12 mouse cellular contexts compared by ENCODE assay signal in genomic region chr17:80886211-80886701, GRCm38 (mm10). TPM values are rescaled to one million over a fixed set of nuclear protein-coding genes. Genes with fewer than 3 reads are reported as not detected.
DNase-seq lines count a peak whose midpoint lies in the region; ATAC-seq and TF ChIP-seq lines count a peak whose summit lies in the region.
"Had no signal": no experiment of that assay in that cellular context is flagged by ENCODE, and none has a peak within 500 bp of the region (broad histone marks: within the 10 kb centered on the region; RNA-seq: fewer than 3 reads in every experiment).

No protein-coding gene starts in this region.

- TF ChIP-seq CTCF in forebrain, postnatal 0 days (IDR thresholded peaks at IDR 0.05; ENCODE audit: low read depth) = no peak

- H3K27ac ChIP-seq in forebrain, embryonic 10.5 days = peak overlapping the region; percentile 76
- no peak overlapping the region for H3K27ac ChIP-seq in forebrain, postnatal 0 days (ENCODE audit: low read depth, low read length)
- H3K27ac ChIP-seq in lung, embryonic 16.5 days (ENCODE audit: low read length) = peak overlapping the region; percentile 68
- H3K27ac ChIP-seq in embryonic facial prominence, embryonic 14.5 days (replicated peaks; ENCODE audit: low read depth, low read length) = peak overlapping the region; percentile 57
- peak overlapping the region; percentile 83 for H3K27ac ChIP-seq in midbrain, embryonic 13.5 days
- H3K27ac ChIP-seq: layer of hippocampus, adult 2 months had no signal

- 86% methylated on average over 3 of the region's 3 CpGs for WGBS in forebrain, embryonic 10.5 days
- 72% methylated on average over 3 of the region's 3 CpGs for WGBS in forebrain, postnatal 0 days
- WGBS in lung, embryonic 16.5 days = 38% methylated on average over 3 of the region's 3 CpGs
- 35% methylated on average over 3 of the region's 3 CpGs for WGBS in embryonic facial prominence, embryonic 14.5 days
- whole genome bisulfite sequencing in midbrain, embryonic 13.5 days = 83% methylated on average over 3 of the region's 3 CpGs

- peaks cover 29% of the 10 kb centered on the region for H3K4me1 ChIP-seq in forebrain, embryonic 10.5 days
- H3K4me1 ChIP-seq in forebrain, postnatal 0 days (ENCODE audit: insufficient read depth) = peaks cover 13% of the 10 kb centered on the region
- peaks cover 16% of the 10 kb centered on the region for H3K4me1 ChIP-seq in lung, embryonic 16.5 days (replicated peaks; ENCODE audit: control insufficient read depth, insufficient read depth, low read length)
- H3K4me1 ChIP-seq in embryonic facial prominence, embryonic 14.5 days (ENCODE audit: control insufficient read depth, insufficient read depth, low read length) = peaks cover 26% of the 10 kb centered on the region
- peaks cover 29% of the 10 kb centered on the region for H3K4me1 ChIP-seq in midbrain, embryonic 13.5 days (replicated peaks)

- no peak overlapping the region for H3K4me3 ChIP-seq in forebrain, embryonic 10.5 days
- H3K4me3 ChIP-seq in forebrain, postnatal 0 days (ENCODE audit: low read depth, low read length) = no peak overlapping the region
- no peak overlapping the region for H3K4me3 ChIP-seq in lung, embryonic 16.5 days (ENCODE audit: low read length)
- H3K4me3 ChIP-seq in embryonic facial prominence, embryonic 14.5 days (ENCODE audit: low read depth, low read length) = no peak overlapping the region
- no peak overlapping the region for H3K4me3 ChIP-seq in midbrain, embryonic 13.5 days (replicated peaks)
- H3K4me3 ChIP-seq: layer of hippocampus, adult 2 months had no signal

- H3K9me3 ChIP-seq in forebrain, embryonic 10.5 days = no peaks in the 10 kb centered on the region
- H3K9me3 ChIP-seq in forebrain, postnatal 0 days (ENCODE audit: low read length) = no peaks in the 10 kb centered on the region
- H3K9me3 ChIP-seq in lung, embryonic 16.5 days (ENCODE audit: control insufficient read depth, low read length) = no peaks in the 10 kb centered on the region
- no peaks in the 10 kb centered on the region for H3K9me3 ChIP-seq in embryonic facial prominence, embryonic 14.5 days (ENCODE audit: control insufficient read depth, low read length)
- no peaks in the 10 kb centered on the region for H3K9me3 ChIP-seq in midbrain, embryonic 13.5 days

- H3K9ac ChIP-seq in forebrain, postnatal 0 days = no peak overlapping the region
- peak overlapping the region; percentile 32; the same call in 1 of the 2 replicates for H3K9ac ChIP-seq in lung, embryonic 16.5 days (ENCODE audit: low read length)
- H3K9ac ChIP-seq in embryonic facial prominence, embryonic 14.5 days (ENCODE audit: low read depth, low read length) = no peak overlapping the region
- no peak overlapping the region for H3K9ac ChIP-seq in midbrain, embryonic 13.5 days (replicated peaks)

- H3K27me3 ChIP-seq in forebrain, embryonic 10.5 days (ENCODE audit: poor library complexity, severe bottlenecking) = no peaks in the 10 kb centered on the region
- H3K27me3 ChIP-seq in forebrain, postnatal 0 days (ENCODE audit: insufficient read depth, low read length) = no peaks in the 10 kb centered on the region
- no peaks in the 10 kb centered on the region for H3K27me3 ChIP-seq in lung, embryonic 16.5 days (ENCODE audit: control insufficient read depth, insufficient read depth, low read depth, low read length)
- no peaks in the 10 kb centered on the region for H3K27me3 ChIP-seq in embryonic facial prominence, embryonic 14.5 days (replicated peaks; ENCODE audit: control insufficient read depth, insufficient read depth, low read length)
- no peaks in the 10 kb centered on the region for H3K27me3 ChIP-seq in midbrain, embryonic 13.5 days

- H3K36me3 ChIP-seq in forebrain, embryonic 10.5 days (replicated peaks) = no peaks in the 10 kb centered on the region
- no peaks in the 10 kb centered on the region for H3K36me3 ChIP-seq in forebrain, postnatal 0 days (ENCODE audit: insufficient read depth)
- H3K36me3 ChIP-seq in lung, embryonic 16.5 days (ENCODE audit: control insufficient read depth, insufficient read depth, low read length) = no peaks in the 10 kb centered on the region
- no peaks in the 10 kb centered on the region for H3K36me3 ChIP-seq in embryonic facial prominence, embryonic 14.5 days (ENCODE audit: control insufficient read depth, insufficient read depth, low read length)
- no peaks in the 10 kb centered on the region for H3K36me3 ChIP-seq in midbrain, embryonic 13.5 days

- no peak for ATAC-seq in forebrain, postnatal 0 days
- peak; percentile 64 for ATAC-seq in lung, embryonic 16.5 days (ENCODE audit: low read depth)
- peak; percentile 55 for ATAC-seq in embryonic facial prominence, embryonic 14.5 days (ENCODE audit: low read depth)
- no peak for ATAC-seq in midbrain, embryonic 13.5 days

- H3K4me2 ChIP-seq in forebrain, postnatal 0 days (ENCODE audit: low read depth) = no peak overlapping the region
- H3K4me2 ChIP-seq in lung, embryonic 16.5 days (ENCODE audit: low read depth, low read length) = no peak overlapping the region
- no peak overlapping the region for H3K4me2 ChIP-seq in embryonic facial prominence, embryonic 14.5 days (ENCODE audit: low read depth, low read length)
- no peak overlapping the region for H3K4me2 ChIP-seq in midbrain, embryonic 13.5 days (replicated peaks)

- DNase-seq in forebrain, embryonic 10.5 days (ENCODE audit: extremely low spot score, low spot score) = no peak
- no peak for DNase-seq in forebrain, postnatal 0 days
- no peak for DNase-seq in lung, postnatal 10 days
- peak; percentile 76 for DNase-seq in embryonic facial prominence, embryonic 14.5 days (ENCODE audit: low spot score)
- no peak for DNase-seq in frontal cortex, postnatal 25 days (ENCODE audit: low spot score in 2 of 2)
- no peak for DNase-seq in kidney, postnatal 10 days
- DNase-seq: gastrocnemius, postnatal 36 days; lung, adult 18-20 months had no signal

RNA-seq across cellular contexts. Expression of gene Tmem178, which starts 58.2 kb away (rescaled TPM):
- 3.0 and 4.8 TPM in 2 replicates for polyA plus RNA-seq in forebrain, embryonic 10.5 days (2016; fragmentation: Nextera tagmentation; extraction: Ambion mirVana)
- total RNA-seq in forebrain, postnatal 0 days (2014; rRNA removed) = 33.3 and 35.2 TPM in 2 replicates
- 34.0 and 34.6 TPM in 2 replicates for polyA plus RNA-seq in forebrain, postnatal 0 days (2015; fragmentation: Nextera tagmentation; extraction: Ambion mirVana)
- 15.2 and 15.8 TPM in 2 replicates for polyA plus RNA-seq in lung, embryonic 16.5 days (2015; fragmentation: Nextera tagmentation; extraction: Ambion mirVana)
- 4.5 and 6.4 TPM in 2 replicates for polyA plus RNA-seq in embryonic facial prominence, embryonic 14.5 days (2014; fragmentation: Nextera tagmentation; extraction: Ambion mirVana)
- 25.7 and 32.0 TPM in 2 replicates for polyA plus RNA-seq in midbrain, embryonic 13.5 days (2015; fragmentation: Nextera tagmentation; extraction: Ambion mirVana)
- polyA plus RNA-seq: C2C12 had no signal

Comparison
In these comparisons a context has a peak if more than half of its experiments do, and no peak if none do; other contexts are left out.
1. ATAC-seq: peak in lung, embryonic 16.5 days (single experiment) and embryonic facial prominence, embryonic 14.5 days (single experiment); none in forebrain, postnatal 0 days (single experiment) and midbrain, embryonic 13.5 days (single experiment).